Mouse (Mus musculus) B cell, adult 2 months (primary cell): Measurements from ENCODE around the gene Mogs.

ENCODE experiments used
- DNase-seq, 2 experiments: peaks; one replicate each; pipeline ENCODE4 v3.0.0; 2022

Gene Mogs

DNA sequence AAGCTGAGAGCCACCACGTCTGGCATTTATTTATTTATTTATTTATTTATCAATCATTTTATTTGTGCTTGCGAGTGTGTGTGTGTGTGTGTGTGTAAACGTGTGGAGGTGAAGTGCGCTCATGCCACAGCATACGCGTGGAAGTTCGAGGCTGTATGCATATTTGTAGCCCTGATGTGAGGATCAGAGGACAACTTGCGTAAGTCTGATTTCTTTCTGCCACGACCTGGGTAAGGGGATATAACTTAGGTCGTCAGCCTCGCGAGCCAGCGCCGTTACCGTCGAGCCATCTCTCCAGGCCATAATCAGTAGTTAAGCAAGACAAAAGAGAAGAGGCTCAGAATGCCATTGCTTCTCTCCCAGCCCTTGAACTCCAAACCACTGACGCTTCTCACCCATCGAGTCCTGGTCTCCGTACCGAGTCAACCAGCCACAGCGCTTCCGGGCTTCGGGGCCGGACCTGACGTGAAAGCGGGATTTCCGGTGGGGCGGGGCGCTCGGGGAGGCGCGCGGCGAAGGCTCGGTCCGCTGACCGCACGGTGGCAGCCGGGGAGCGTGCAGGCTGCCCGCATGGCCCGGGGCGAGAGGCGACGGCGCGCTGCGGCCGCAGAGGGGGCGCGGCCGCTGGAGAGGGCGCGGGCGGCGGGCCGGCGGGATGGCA is at the start of gene Mogs:
Gene Mogs, plus strand, starts transcription at position 486 of the 661 bp plus-strand sequence.
- DNase-seq, result peak; percentile 96

- peak in 1 of 2 experiments; percentile 26 for DNase-seq
Observed at GRCm38 (mm10) chr6:83065995-83066394, 49.3 kb upstream of the Mogs start.

GRCm38 (mm10) chr6:83066441-83066840 is 48.9 kb upstream of the Mogs start:
- no peak for DNase-seq

- no peak for DNase-seq
Observed at GRCm38 (mm10) chr6:83068221-83068620, 47.1 kb upstream of the Mogs start.

- peak; percentile 28 to 51 for DNase-seq
Observed at GRCm38 (mm10) chr6:83068706-83069487, 46.4 kb upstream of the Mogs start.

- peak; percentile 37 to 46 for DNase-seq
Observed at GRCm38 (mm10) chr6:83069488-83070246, 45.6 kb upstream of the Mogs start.

GRCm38 (mm10) chr6:83070247-83070310 is 45.2 kb upstream of the Mogs start, which contains the start of gene Tlx2:
TSS of gene Tlx2 (minus strand) at chr6:83070293.
- no peak for DNase-seq

DNA sequence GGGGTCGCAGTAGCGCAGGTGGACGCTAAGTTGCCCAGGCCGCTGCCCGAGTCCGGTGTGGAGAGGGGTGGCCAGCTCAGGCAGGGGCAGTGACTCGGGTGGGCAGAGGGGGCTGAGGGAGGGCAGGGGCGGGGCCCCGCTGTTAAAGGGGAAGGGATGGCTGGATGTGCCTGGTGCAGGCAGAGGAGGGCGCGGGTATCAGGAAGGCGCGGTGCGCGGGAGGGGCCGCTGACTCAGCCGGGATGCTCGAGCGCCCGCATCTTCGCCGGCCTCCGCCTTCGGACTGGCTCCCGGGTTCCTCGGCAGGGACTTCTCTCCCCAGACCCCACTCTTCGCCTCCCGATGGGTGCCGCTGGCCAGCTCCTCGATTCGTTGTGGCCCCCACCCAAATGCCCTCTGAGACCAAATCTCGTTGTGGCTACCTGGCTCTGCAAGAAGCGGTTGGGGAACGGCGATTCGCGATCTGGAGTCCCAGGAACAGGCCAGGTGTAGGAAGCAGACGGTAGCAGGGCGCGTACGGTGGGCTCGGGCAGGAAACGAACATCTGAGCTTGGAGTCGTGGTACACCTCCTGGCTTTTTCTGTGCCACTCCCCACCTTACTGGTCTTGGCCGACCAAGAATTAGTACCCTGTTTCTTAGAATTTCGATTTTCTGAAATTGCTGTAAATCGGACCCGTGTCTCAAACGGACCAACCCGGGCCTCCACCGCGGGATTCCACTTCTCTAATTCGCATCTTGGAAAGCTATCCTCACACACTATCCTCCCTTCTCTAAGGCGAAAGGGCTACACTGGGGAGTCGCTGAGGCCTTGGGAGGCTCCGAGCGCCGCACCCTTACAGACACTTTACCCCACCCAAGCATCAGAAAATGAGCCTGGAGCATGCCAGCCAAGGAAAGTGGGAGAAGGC is 44.7 kb upstream of the Mogs start:
- DNase-seq, result peak; percentile 58 to 71

DNA sequence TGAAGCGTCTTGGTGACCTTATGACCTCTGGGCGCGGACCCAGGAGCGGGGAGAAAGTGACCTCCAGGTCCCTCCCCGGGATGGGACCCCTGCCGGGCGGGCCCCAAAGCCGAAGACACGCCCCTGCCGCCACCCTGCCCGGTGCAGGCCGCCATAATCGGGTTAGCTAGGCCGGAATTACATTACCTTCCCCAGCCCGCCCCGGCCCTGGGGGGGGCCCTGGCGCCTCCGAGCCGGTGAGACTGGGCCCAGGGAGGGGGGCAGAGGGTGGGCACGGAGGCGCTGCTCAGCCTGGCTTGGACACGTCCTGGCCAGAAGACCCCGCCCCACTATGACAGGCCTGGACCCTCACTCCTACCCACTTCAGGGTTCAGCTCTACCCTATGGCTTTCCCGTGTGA is 44.1 kb upstream of the Mogs start:
- DNase-seq, result peak; percentile 32 to 52

DNA sequence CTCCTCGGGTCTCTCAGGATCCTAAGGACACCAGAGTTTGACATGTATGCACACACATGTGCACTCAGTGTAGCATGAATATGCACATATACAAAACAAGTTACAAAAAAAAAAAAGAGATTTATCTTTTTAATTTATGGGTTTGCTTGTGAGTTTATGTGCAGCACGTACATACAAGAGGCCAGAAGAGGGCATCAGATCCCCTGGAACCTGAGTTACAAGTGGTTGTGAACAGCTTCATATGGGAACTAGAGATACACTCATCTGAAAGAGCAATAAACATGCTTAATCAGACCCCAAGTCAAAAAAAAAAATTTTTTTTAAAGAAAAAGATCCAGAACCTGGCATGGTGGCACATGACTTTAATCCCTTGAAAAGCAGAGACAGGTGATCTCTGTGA is 40.3 kb upstream of the Mogs start:
- DNase-seq, result peak in 1 of 2 experiments; percentile 42

GRCm38 (mm10) chr6:83077630-83078323 is 37.5 kb upstream of the Mogs start, which contains the start of gene Pcgf1:
TSS of gene Pcgf1 (plus strand) at chr6:83077869.
- DNase-seq, result peak in 1 of 2 experiments; percentile 35

GRCm38 (mm10) chr6:83078324-83078858 is 36.9 kb upstream of the Mogs start:
- peak; percentile 100 for DNase-seq

- DNase-seq, result no peak
Observed at GRCm38 (mm10) chr6:83080210-83080609, 35.1 kb upstream of the Mogs start.

DNA sequence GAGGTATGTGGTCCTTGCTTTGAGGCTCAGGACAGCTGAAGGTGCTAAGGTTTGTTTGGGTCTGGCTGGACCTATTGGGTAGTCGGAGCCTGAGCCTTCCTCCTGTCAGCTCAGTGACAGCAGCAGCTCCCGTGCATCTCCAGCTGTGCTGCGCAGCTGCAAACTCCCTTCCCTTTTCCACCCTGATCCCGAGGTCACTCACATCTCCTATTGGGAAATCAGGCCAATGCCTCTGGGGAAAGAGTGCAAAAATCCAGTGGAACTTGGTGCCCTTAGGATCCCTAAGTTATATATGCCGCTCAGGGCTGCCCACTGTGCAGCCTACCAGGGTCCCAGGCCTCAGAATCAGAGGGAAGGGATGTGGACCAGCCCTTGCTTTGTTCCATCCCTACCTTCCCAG is 31.8 kb upstream of the Mogs start:
- DNase-seq, result no peak

GRCm38 (mm10) chr6:83084477-83084876 is 30.8 kb upstream of the Mogs start:
- no peak for DNase-seq

DNA sequence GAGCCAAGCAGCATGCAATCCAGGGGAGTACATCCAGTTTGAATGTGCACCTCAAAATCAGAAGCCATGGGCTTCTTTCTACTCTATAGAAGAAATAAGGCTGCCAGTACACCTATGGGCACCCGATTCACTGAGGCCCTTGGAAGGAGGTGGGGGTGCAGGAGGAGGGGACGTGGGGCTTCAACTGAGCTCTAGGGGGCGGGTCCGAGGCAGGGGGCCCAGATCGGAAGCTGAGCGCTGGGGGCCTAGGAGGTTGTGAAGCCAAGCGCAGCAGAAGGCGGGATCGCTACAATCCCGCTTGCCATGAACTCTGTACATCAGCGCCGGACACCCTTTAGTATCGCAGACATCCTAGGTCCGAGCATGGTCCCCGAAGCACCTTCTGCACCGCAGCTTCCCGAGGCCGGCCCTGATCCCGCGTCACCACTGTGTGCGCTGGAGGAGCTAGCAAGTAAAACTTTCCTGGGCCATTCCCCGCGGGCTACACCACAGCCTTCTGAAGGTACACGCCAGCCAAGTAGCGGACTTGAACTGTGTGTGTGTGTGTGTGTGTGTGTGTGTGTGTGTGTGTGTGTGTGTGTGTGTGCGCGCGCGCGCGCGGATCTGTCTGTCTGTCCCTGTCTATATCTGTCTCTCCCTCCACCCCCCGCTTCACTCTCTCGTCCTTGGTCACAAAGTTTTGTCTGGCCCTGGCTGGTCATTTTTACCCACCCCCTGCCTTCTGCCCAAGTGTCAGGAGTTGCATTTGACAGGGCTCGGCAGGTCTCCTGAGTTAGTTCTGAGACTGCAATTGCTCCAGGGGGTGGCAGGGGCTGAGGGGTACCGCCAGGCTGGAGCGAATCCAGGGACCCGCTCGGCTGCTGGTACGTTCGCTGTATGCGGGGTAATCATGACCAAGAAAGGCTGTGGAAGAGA is 28.9 kb upstream of the Mogs start, which contains the start of gene Lbx2:
Gene Lbx2, plus strand, starts transcription at position 247 of the 915 bp plus-strand sequence.
- DNase-seq, result peak in 1 of 2 experiments; percentile 14

- DNase-seq, result no peak
Observed at GRCm38 (mm10) chr6:83087205-83087925, 27.9 kb upstream of the Mogs start.

DNA sequence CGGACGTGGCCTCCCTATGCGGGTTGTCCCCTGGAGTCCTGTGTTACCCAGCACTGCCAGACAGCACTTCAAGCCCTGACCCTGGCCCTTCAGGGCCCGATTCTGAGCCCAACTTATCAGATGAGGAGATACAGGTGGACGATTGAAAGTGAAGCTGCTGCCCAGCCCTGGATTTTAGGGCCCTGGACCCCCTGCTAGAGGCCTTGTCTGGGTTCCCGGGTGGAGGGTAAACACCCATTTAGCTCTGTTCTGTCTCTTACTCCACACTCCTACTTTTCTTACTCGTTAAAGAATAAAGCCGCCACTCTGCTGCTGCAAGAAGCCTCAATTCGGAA is 27.4 kb upstream of the Mogs start:
- no peak for DNase-seq

GRCm38 (mm10) chr6:83092416-83093127 is 22.7 kb upstream of the Mogs start:
- no peak for DNase-seq

- no peak for DNase-seq
Observed at GRCm38 (mm10) chr6:83095968-83096367, 19.3 kb upstream of the Mogs start.
